Mouse (Mus musculus) retina, adult 2 months (tissue): ENCODE data around the gene Erlin1.

Source experiments
- DNase-seq: peaks from one replicate; pipeline ENCODE4 v3.0.0-alpha.2; 2012; ENCODE audit warnings: low read depth, low spot score

Erlin1 gene

DNA sequence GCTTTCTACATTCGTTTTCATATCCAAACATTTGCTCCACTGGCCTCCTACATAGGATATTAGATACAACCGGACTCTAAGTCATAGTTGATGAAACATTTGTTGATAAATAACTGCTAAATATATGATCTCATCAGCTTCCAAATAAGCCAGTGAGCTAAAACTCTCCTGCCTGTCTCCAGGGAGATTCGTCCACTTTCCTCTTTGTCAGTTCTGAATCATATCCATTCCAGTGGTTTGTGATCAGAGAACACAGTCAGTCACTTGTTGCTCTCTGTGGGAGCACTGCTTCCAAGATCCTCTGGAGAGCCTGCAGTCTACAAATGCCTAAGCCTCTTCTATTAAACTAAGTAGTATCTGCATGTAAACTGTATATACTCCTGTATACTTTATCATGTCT is 9.4 kb downstream of the Erlin1 start:
- DNase-seq, result no peak

DNA sequence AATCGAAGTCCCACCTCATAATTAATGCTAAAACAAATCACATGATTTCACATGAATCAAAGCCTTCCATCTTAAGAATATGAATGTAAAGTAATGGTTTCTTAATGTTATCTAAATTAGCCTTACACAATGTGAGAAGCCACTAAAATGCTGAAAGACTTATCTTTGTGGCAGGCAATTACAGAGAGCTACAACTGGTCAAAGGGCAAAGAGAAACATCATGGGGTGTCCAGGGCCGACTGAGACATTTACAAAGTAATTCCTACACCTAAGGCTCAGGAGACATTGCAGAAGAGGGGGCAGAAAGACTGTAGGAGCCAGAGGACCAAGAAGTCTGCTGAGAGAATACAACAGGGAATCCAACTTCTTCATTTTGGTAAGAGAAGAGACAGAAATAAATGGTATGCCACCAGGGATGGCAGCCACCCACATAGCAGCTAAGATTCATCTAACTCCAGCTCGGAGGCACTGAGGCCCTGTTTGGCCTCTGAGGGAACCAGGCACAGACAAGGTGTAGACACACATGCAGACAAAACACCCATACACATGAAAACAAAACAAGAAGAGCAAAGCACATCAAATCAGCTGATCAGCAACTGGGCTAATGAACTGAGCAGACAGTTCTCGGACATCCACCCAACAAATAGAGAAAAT is 14.3 kb downstream of the Erlin1 start:
- DNase-seq, result no peak

DNA sequence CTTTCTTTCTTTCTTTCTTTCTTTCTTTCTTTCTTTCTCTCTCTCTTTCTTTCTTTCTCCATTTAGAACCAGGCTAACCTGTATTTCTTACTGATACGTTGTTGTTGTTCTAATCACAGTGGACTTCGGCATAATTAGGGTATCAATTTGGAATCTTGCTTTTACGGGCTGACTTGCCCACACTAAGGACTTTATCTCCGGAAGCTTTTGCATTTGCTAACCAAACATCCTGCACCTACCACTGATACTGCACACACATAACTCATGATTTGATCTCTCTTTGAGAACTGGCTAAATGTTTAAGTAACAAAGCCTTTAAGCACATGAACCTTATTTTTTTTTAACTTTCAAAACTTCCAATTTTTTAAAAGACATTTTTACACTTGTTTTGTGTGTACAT is 19.2 kb downstream of the Erlin1 start:
- DNase-seq, result no peak

DNA sequence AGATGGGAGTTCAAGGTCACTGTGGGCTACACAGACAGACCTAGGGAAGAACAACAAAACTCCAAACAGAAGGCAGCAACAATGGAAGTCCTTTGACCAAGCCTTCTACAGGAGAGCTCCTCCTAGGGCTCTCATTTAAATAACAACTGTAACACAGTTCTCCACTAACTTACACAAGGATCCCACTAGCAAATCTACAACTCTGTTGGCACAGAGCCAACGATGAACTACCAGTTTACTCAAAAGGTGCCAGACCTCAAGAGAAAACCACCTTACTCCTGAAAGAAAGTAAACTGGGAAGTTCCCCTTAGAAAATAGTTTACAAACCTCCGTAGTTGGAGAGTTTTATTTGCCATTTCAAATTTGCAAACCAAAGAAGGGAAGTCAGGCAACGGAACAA is 20.3 kb downstream of the Erlin1 start:
- DNase-seq, result no peak

DNA sequence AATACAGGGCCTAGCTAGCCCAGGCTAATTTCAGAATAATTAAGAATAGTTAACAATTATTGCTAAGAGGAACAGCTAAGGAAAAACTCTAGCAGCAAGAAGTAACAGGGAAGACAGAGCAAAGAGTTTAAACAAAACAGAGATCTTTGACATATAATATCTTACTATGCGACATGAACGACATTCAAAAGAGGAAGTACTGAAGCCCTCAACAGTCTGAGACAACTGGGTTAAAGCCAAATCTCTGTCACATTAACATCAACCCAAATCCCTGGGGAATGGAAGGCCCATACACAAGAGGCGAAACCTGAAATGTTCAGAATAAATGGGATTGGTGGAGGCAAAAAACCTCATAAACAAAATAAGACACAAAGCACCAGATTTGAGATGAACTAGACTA is 23.7 kb downstream of the Erlin1 start:
- DNase-seq, result no peak

DNA sequence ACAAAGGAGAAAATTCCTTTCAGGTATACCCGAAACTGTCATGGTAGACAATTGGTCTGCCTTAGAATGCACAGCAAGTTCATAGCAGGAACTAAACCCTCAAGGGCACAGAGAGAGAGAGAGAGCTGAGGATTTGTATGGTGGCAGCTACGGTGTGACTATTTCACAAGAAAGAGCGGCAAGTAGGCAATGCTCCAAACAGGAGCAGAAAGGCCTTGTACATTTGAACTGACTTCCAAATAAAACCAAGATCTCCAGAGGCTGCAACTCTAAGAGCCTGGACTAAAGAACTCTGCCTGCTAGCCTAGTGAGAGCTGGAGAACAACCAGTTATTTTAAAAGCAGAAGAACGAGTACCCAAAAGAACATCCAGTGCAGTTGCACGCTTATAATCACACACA is 27.5 kb downstream of the Erlin1 start:
- DNase-seq, result no peak

DNA sequence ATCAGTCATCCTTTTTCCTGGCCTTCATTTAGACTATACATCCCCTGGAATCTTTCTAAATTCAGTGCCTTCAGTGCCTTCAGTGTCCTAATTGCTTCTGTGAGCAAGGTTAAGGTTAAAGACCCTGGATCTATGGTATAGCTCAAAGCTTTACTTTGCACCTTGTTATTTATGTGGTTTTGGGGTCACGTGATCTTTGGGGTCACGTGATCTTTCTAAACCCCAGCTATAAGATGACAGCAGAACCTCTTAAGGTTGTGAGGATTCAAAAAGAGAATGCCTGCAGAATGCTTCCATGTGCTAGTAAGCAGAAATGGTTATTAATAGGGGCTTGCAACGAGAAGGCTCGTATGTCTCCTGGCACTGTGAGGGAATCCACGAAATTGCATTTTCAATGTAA is 36.2 kb downstream of the Erlin1 start:
- DNase-seq, result no peak

DNA sequence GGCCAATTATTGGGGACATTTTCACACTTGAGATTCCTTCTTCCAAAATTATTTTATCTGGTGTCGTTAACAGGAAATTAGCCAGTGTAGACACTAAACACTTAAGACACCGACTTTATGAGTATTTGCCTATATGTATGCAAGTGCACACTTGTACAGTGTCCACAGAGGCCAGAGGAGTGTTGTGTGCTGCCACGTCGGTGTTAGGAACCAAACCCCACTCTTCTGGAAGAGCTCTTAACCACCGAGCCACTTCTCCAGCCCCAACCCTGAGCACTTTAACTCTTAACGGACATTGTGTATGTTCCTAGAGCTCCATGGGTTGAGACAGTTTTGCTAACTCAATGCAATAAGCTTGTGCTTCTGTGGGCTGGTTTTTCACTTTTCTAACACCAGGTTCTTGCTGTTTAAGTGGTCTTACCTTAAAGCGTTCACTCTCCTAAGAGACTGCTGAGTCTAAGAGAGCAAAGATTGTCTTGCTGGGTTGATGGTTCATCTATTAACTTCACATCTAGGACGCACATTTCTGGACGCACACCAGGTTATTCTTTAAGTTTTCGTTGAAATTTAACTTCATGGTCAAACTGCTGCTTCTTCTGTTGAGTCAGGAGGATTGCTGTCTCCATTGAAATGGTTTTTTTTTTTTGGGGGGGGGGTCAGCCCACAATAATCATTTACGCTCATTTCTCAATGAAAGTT is 37.4 kb downstream of the Erlin1 start:
- no peak for DNase-seq

DNA sequence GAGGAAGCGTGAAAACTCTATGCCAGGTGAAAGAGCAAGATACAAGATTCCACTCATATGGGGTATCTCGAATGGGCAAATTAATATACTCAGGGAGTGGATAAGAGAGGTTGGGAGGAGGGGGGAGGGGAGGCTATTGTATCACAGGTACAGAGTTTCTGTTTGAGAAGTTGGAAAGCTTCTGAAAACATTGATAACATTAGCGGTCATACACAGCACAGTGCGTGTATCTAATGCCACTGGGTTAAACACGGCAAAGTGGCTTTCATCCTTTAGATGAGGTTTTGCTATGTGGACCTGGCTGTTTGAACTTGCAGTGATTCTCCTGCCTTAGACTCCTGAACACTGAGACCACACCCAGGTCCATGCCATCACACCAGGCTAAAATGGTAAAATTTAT is 39.6 kb downstream of the Erlin1 start:
- DNase-seq, result no peak

DNA sequence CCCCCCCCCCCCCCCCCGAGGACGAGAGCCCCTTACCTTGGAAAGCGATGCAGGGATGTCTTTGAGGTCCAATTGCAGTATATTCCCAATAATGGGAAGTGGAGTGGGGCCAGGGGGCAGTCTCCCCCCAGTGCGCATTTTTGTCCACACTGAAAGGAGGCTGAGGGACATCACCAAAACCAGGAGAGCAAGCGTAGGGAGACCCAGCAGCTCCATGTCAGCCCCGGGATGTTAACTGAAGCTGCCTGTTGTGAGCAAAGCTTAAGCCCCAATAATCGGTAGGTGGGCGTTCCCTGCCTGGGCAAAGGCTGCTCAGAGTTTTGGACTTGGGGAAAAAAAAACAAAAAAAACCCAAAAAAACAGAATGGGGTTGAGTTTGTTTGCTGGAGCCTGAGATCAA is 40.6 kb downstream of the Erlin1 start, which contains the start of gene Cyp2c23:
Gene Cyp2c23 (minus strand): TSS at position 237 of the 400 bp plus-strand sequence.
- DNase-seq, result no peak

DNA sequence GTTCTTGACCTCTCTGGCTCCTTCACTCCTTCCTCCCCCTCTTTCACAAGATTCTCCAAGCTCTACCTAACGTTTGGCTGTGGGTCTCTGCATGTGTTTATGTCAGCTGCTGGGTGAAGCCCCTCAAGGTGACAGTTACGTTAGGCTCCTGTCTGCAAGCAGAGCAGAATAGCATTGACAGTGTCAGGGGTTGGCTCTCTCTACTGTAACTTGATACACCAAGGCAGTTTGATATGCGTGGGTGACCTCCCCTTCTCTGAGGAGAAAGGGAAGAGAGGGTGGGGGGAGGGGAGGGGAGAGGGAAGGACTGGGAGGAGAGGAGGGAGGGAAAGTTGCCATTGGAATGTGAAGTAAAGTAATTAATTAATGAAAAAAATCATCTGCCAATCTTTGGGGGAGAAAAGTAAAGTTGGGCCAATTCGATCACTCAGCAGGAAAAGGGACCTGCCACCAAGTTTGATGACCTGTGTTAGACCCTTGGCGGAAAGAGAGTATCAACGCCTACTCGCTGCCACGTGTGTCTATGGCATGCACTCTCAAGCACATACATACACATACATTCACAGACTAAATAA is 42.5 kb downstream of the Erlin1 start:
- DNase-seq, result no peak

DNA sequence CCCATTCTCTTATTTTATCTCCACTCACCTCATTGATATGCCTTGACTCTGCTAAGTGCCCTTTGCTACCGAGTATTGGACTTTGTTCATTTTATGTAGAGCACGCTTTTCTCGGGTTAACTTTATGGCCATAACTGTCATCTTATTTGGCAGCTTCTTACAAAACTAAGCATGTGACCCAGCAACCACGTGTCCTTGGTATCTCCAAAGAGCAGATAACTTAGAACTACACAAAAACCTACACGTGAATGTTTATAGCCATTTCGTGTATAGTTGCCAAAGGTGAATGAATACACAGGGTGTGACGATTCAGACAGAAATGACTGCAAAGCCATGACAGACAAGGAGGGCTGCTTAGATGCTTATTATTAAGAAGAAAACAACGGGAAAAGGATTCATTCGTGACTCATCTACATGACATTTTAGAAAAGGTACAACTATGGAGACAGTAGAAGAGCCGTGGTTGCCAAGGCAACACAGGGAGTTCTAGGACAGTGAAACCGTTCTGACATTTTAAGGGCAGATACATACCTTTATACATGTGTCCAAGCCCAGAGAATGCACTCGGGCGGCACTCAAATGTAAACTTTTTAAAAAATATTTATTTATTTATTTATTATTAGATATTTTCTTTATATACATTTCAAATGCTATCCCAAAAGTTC is 44.5 kb downstream of the Erlin1 start:
- DNase-seq, result no peak

DNA sequence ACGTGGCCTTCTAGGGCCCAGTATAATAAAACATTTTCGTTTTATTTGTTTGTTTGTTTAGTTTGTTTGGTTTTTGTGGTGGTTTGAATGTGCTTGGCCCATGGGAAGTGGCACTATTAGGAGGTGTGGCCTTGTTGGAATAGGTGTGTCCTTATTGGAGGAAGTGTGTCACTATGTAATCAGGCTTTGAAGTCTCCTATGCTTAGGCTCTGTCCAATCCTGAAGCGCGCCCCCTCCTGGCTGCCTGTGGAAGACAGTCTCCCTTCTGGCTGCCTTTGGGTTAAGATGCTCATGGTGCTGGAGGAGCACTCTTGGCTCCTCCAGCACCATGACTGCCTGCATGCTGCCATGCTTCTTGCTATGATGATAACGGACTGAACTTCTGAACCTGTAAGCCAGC is 46.5 kb downstream of the Erlin1 start:
- DNase-seq, result no peak

DNA sequence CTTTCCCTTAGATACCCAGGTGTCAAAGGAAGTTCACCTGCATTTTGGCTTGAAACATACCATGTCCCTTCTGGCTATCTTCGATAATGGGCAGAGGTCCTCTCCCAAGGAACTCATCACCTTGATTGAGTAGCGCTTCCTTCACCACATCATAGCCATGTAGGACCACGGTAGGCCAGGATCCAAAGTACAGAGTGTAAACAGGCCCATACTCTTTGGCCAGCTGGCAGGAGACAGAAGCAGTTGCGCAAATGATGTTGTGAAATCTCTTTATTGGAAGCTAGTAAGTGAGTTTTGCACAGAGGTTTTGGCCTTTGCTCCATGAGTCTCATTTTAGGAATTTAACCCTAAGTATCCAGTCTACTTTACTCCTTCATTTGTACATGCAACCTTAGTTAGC is 48.1 kb downstream of the Erlin1 start:
- no peak for DNase-seq

DNA sequence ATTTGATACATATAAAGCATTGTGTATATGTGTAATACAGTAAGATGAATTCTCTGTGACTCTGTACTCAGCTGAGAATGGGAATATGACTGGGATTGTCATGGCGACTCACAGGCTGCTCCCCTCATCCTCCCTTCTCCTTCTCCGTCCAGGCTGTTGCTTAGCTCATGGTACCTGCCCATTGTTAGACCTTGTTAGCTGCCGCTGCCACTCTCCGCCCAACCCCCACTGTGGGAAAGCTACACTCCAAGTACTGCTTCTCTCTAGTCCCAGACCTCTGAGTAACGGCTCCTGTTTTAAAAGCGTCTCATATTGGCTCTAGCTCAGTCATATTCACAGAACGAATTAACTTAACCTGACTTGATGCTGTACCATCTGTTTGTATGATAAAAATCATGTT is 49.8 kb downstream of the Erlin1 start:
- no peak for DNase-seq

DNA sequence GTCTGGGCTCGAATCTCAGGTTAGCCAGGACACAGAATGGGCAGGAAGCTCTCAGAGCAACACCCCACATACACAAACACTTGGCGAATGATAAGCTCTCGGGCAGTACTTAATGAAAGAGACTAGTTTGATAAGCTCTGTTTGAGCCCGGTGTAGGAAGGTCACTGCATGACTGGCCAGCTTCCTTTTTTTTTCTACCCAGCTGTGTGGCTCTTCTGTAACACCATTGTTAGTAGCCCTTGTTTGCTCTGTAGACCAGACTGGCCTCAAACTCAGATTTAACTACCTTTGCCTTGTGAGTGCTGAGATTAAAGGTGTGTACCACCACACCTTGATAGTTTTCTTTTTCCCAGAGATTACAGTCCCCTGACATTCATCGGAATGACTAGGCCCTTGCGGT is 55.7 kb downstream of the Erlin1 start:
- DNase-seq, result no peak

DNA sequence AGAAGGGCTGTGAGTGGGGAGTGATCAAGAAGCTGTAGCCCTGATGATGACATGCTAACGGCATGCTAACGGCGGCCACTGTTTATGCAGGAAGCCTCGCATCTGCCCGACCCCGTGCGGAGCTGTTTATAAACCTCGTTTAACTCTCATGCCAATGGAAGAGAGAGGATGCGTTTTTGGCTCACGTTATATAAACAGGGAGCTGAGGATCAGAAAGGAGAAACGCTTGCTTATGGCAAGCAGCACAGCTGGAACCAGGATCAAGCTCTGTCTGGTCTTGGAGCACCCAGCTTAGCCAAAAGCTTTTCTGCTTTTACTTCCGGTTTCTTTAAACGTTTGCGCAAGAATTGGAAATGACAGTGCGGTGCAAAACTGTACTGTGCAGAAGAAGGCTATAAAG is 60.8 kb downstream of the Erlin1 start:
- DNase-seq, result no peak

DNA sequence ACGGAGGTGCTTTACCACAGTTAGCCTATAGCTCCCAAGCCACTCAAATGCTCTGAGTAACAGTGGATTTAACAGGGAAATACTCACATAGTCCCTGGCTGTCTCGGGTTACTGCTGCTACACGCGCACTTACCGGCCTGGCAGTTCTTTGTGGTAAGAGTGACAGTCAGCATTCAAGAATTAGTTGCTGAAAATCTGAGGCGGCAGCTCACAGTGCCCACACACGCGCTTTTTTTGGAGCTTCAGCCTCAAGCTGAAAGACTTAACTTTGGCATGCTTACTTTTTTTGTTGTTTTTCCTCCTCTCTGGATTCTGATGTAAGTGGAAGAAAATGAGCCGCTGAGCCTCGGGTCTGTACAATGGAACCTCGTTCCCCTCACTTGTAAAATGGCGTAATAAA is 62.4 kb downstream of the Erlin1 start:
- no peak for DNase-seq

DNA sequence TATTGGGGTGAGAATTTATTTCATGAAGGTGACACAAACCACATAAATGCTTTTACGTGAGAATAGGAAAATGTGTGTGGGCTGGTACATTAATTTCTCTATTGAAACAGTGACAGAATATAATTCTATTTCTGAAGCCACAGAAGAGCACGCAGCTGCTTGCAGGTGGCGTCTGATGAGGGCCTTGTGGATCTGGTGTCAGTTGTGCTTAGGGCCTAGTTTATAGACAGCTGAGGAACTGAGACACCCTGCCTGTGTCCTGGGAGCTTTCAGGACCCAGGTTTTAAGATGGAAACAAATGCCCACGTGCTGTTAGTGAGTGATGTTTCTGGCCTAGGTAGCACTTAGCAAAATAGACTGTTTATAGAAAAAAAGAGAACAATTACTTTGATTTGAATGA is 64.6 kb downstream of the Erlin1 start:
- DNase-seq, result no peak

DNA sequence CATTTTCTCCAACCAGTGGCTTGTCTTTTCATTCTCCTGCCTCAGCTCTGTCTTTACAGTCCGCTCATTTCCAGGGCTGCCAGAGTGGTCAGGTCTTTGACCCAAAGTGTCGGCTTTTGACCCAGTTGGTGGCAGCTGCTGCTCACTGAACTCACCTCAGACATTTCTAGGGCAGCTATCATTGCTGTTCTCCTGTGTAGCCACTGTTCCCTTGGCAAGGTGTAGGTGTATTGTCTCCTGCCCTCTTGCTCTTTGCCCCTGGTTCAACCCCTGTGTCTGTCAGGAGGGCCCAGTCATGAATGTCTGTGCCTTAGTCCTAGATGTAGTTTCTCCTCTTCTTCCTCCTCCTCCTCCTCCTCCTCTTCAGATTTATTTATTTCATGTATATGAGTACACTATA is 65.3 kb downstream of the Erlin1 start:
- DNase-seq, result no peak

DNA sequence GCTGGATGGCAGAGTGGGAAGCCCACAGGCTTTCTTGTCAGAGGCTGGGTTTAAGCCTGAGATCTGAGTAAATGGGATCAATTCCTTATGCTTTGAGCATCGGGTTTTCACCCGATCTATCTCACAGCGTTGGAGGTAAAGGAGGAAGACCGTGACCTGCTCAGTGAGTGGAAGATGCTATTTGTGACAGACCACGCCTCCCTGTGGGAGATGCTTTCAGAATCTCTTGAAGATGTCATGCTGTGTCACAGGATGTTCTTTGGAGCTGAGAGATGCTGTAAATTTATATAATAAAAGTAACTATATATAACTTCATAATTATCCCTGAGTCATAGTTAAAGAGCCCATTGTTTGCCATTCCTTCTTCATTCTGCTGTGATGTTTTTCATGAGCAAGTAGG is 68.9 kb downstream of the Erlin1 start:
- DNase-seq, result no peak

DNA sequence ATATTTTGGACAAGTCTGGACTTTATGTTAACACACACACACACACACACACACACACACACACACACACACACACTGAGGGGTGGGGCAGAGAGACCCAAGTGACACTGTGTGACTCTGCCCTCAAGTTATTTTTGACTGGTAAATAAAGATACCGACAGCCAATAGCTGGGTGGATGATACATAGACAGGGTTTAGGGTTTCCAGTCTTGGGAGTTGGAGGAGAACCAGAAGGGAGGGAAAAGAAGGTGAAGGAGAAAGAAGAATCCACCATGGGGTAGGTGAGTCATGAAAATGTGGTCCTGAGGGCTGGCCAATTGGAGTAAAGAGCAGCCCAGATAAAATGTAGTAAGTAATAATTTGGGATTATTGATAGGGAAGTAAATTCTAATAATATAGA is 69.5 kb downstream of the Erlin1 start:
- DNase-seq, result no peak
